ENCODE assay signal across 8 mouse cellular contexts in the genomic region with DNA sequence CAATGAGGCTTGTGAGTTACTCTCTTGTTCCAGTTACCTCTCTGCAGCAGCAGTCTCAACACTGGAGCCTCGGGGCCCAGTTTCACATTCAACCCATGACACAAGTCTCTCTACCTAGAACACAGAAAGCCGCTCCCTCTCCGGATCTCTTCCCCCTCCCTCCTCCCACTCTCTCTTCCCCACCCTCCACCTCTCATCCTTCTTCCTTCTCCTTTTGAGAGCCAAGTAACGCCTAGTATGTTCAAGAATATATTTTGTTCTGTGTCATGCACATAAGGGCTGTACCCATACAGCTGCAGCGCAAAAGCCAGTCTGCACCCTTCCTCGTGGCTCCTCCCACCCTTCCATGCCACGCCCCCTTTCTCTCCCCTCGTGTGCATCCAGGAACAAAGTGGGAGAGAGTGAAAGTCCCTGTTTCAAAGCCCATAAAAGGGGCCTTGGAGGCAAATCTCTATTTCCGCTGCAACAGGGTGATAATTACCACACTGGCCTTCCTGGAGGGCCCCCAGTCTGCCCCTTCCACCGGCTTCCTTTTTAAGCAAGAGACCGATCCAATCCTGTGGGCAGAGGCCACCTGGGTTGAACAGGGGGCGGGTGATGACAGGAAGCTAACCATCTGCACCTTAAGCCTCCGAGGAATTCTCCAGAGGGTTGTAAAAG.
A peak's percentile ranks its signal among the peaks of the same experiment; 100 is the strongest.
DNase-seq lines count a peak whose midpoint lies in the region; ATAC-seq and TF ChIP-seq lines count a peak whose summit lies in the region.

No protein-coding gene starts in this region.

- H3K9ac ChIP-seq in hindbrain, embryonic 14.5 days, result no peak overlapping the region
- no peak overlapping the region for H3K9ac ChIP-seq in ES-E14 (ENCODE audit: insufficient read depth, low read depth, low read length, poor library complexity, severe bottlenecking)
- H3K9ac ChIP-seq in forebrain, embryonic 16.5 days (replicated peaks; ENCODE audit: low read depth, low read length), result peak overlapping the region; percentile 23; the same call in 1 of the 2 replicates
- no peak overlapping the region for H3K9ac ChIP-seq in limb, embryonic 11.5 days (ENCODE audit: low read length)
- H3K9ac ChIP-seq in stomach, embryonic 16.5 days (ENCODE audit: low read length), result no peak overlapping the region

- no peak overlapping the region for H3K4me2 ChIP-seq in hindbrain, embryonic 14.5 days (replicated peaks)
- H3K4me2 ChIP-seq in forebrain, embryonic 16.5 days (ENCODE audit: low read length), result no peak overlapping the region
- peak overlapping the region; percentile 3; the same call in 1 of the 2 replicates for H3K4me2 ChIP-seq in limb, embryonic 11.5 days (ENCODE audit: low read depth, severe bottlenecking)
- peak overlapping the region; percentile 11; the same call in 1 of the 2 replicates for H3K4me2 ChIP-seq in stomach, embryonic 16.5 days (ENCODE audit: low read depth, low read length)

- peaks cover 34% of the 10 kb centered on the region for H3K4me1 ChIP-seq in hindbrain, embryonic 10.5 days (replicated peaks)
- peaks cover 13% of the 10 kb centered on the region for H3K4me1 ChIP-seq in hindbrain, embryonic 14.5 days (replicated peaks; ENCODE audit: control insufficient read depth, insufficient read depth, low read length)
- H3K4me1 ChIP-seq in ES-E14 (ENCODE audit: control insufficient read depth in 2 of 2, insufficient read depth in 2 of 2, low read length in 2 of 2, poor library complexity in 1 of 2), result no peaks in the 10 kb centered on the region
- H3K4me1 ChIP-seq in forebrain, embryonic 16.5 days (replicated peaks; ENCODE audit: control insufficient read depth, insufficient read depth, low read length), result peaks cover 29% of the 10 kb centered on the region
- H3K4me1 ChIP-seq in limb, embryonic 11.5 days (ENCODE audit: control insufficient read depth, insufficient read depth, low read length), result peaks cover 16% of the 10 kb centered on the region
- H3K4me1 ChIP-seq in stomach, embryonic 16.5 days (ENCODE audit: control insufficient read depth, insufficient read depth, low read length), result peaks cover 13% of the 10 kb centered on the region; the same call in 1 of the 2 replicates

- H3K27ac ChIP-seq in hindbrain, embryonic 10.5 days, result peak overlapping the region; percentile 76
- no peak overlapping the region for H3K27ac ChIP-seq in hindbrain, embryonic 14.5 days
- no peak overlapping the region for H3K27ac ChIP-seq in ES-E14 (ENCODE audit: insufficient read depth, low read depth, low read length, poor library complexity, severe bottlenecking)
- H3K27ac ChIP-seq in forebrain, embryonic 16.5 days (ENCODE audit: low read length), result peak overlapping the region; percentile 87
- peak overlapping the region; percentile 36; the same call in 1 of the 2 replicates for H3K27ac ChIP-seq in limb, embryonic 11.5 days (replicated peaks; ENCODE audit: low read depth, low read length)
- peak overlapping the region; percentile 51; the same call in 1 of the 2 replicates for H3K27ac ChIP-seq in stomach, embryonic 16.5 days (ENCODE audit: low read length)

- H3K9me3 ChIP-seq in hindbrain, embryonic 10.5 days, result no peaks in the 10 kb centered on the region
- H3K9me3 ChIP-seq in hindbrain, embryonic 14.5 days (ENCODE audit: control insufficient read depth, low read length), result no peaks in the 10 kb centered on the region
- H3K9me3 ChIP-seq in ES-E14 (ENCODE audit: control insufficient read depth, insufficient read depth, low read depth, low read length), result no peaks in the 10 kb centered on the region
- H3K9me3 ChIP-seq in forebrain, embryonic 16.5 days (ENCODE audit: control insufficient read depth, low read length), result no peaks in the 10 kb centered on the region
- H3K9me3 ChIP-seq in limb, embryonic 11.5 days (ENCODE audit: control insufficient read depth, low read length), result no peaks in the 10 kb centered on the region
- H3K9me3 ChIP-seq in stomach, embryonic 16.5 days (replicated peaks; ENCODE audit: control insufficient read depth, low read length), result no peaks in the 10 kb centered on the region

- H3K27me3 ChIP-seq in hindbrain, embryonic 10.5 days (ENCODE audit: insufficient read depth, poor library complexity, severe bottlenecking), result peaks cover 17% of the 10 kb centered on the region; the same call in 1 of the 2 replicates
- no peaks in the 10 kb centered on the region for H3K27me3 ChIP-seq in hindbrain, embryonic 14.5 days (ENCODE audit: control insufficient read depth, insufficient read depth, low read length)
- H3K27me3 ChIP-seq in forebrain, embryonic 16.5 days (replicated peaks; ENCODE audit: control insufficient read depth, insufficient read depth, low read length), result no peaks in the 10 kb centered on the region
- H3K27me3 ChIP-seq in limb, embryonic 11.5 days (ENCODE audit: control insufficient read depth, insufficient read depth, low read length), result no peaks in the 10 kb centered on the region
- no peaks in the 10 kb centered on the region for H3K27me3 ChIP-seq in stomach, embryonic 16.5 days (ENCODE audit: control insufficient read depth, insufficient read depth, low read length)

- no peak overlapping the region for H3K4me3 ChIP-seq in hindbrain, embryonic 10.5 days
- H3K4me3 ChIP-seq in hindbrain, embryonic 14.5 days (replicated peaks; ENCODE audit: low read length), result no peak overlapping the region
- H3K4me3 ChIP-seq in ES-E14 (ENCODE audit: insufficient read depth in 1 of 2, low read depth in 1 of 2, low read length in 2 of 2, poor library complexity in 1 of 2, severe bottlenecking in 1 of 2), result no peak overlapping the region
- H3K4me3 ChIP-seq in forebrain, embryonic 16.5 days (replicated peaks; ENCODE audit: low read length), result no peak overlapping the region
- H3K4me3 ChIP-seq in limb, embryonic 11.5 days (ENCODE audit: low read depth, low read length), result no peak overlapping the region; the same call in 1 of the 2 replicates
- no peak overlapping the region for H3K4me3 ChIP-seq in stomach, embryonic 16.5 days (replicated peaks; ENCODE audit: low read length)

- DNase-seq in hindbrain, embryonic 10.5 days (ENCODE audit: low spot score), result peak; percentile 20
- no peak for DNase-seq in hindbrain, embryonic 14.5 days (ENCODE audit: low spot score)
- peak; percentile 31 for DNase-seq in ES-E14 (ENCODE audit: low read depth, low spot score)
- peak; percentile 82 for DNase-seq in limb, embryonic 11.5 days (ENCODE audit: low spot score)
- no peak for DNase-seq in B cell, adult 2 months
- DNase-seq in adrenal gland, postnatal 4 days (ENCODE audit: low spot score in 2 of 2), result no peak

- peaks cover 26% of the 10 kb centered on the region for H3K36me3 ChIP-seq in hindbrain, embryonic 10.5 days
- no peaks in the 10 kb centered on the region for H3K36me3 ChIP-seq in hindbrain, embryonic 14.5 days (replicated peaks; ENCODE audit: control insufficient read depth, insufficient read depth)
- peaks cover 3% of the 10 kb centered on the region; the same call in 1 of the 2 replicates for H3K36me3 ChIP-seq in ES-E14 (ENCODE audit: control insufficient read depth, insufficient read depth, low read length, poor library complexity, severe bottlenecking)
- no peaks in the 10 kb centered on the region for H3K36me3 ChIP-seq in forebrain, embryonic 16.5 days (ENCODE audit: control insufficient read depth, insufficient read depth)
- no peaks in the 10 kb centered on the region for H3K36me3 ChIP-seq in limb, embryonic 11.5 days (ENCODE audit: control insufficient read depth, insufficient read depth, low read length)
- no peaks in the 10 kb centered on the region for H3K36me3 ChIP-seq in stomach, embryonic 16.5 days (ENCODE audit: control insufficient read depth, insufficient read depth, low read length)

- in situ Hi-C loops in ES-E14 (cut with MboI; ENCODE audit: low sequenced_read_pairs in 2 of 2, unreplicated experiment in 2 of 2), result no loop called here

- WGBS in hindbrain, embryonic 10.5 days, result 40% methylated on average over 13 of the region's 13 CpGs
- 47% methylated on average over 13 of the region's 13 CpGs for WGBS in hindbrain, embryonic 14.5 days
- WGBS in forebrain, embryonic 16.5 days, result 26% methylated on average over 13 of the region's 13 CpGs
- WGBS in limb, embryonic 11.5 days, result 8% methylated on average over 13 of the region's 13 CpGs
- WGBS in stomach, embryonic 16.5 days, result 24% methylated on average over 13 of the region's 13 CpGs

- ATAC-seq in hindbrain, embryonic 14.5 days (ENCODE audit: low FRiP score), result no peak
- ATAC-seq in forebrain, embryonic 16.5 days, result peak; percentile 47
- peak; percentile 79 for ATAC-seq in limb, embryonic 11.5 days (ENCODE audit: insufficient number of reproducible peaks, low FRiP score, low TSS enrichment, low read depth)
- peak; percentile 55; the same call in 1 of the 2 replicates for ATAC-seq in stomach, embryonic 16.5 days (ENCODE audit: insufficient read depth, low FRiP score)

TF ChIP-seq in ES-E14, 5 proteins besides CTCF, POLR2A, EP300 and RAD21:
- TF ChIP-seq ZC3H11A (IDR thresholded peaks at IDR 0.05; ENCODE audit: borderline replicate concordance, low read depth, low read length) (no peak), MAFK (IDR thresholded peaks at IDR 0.05; ENCODE audit: insufficient read depth, low read depth, low read length) (no peak), CHD2 (IDR thresholded peaks at IDR 0.05; ENCODE audit: low read depth, low read length) (no peak), HCFC1 (IDR thresholded peaks at IDR 0.05; ENCODE audit: borderline replicate concordance, insufficient read depth, low read length) (no peak), ZNF384 (IDR thresholded peaks at IDR 0.05; ENCODE audit: low read depth, low read length) (no peak)
TF ChIP-seq in ES-E14: peak in this region for 0.

Comparison
In these comparisons a context has a peak if more than half of its experiments do, and no peak if none do; other contexts are left out.
1. DNase-seq: peak in hindbrain, embryonic 10.5 days (single experiment), ES-E14 (single experiment) and limb, embryonic 11.5 days (single experiment); none in hindbrain, embryonic 14.5 days (single experiment), B cell, adult 2 months (0 of 2) and adrenal gland, postnatal 4 days (0 of 2).
2. H3K27ac ChIP-seq: peak in hindbrain, embryonic 10.5 days (single experiment), forebrain, embryonic 16.5 days (single experiment), limb, embryonic 11.5 days (single experiment) and stomach, embryonic 16.5 days (single experiment); none in hindbrain, embryonic 14.5 days (single experiment) and ES-E14 (single experiment).
3. H3K4me2 ChIP-seq: peak in limb, embryonic 11.5 days (single experiment) and stomach, embryonic 16.5 days (single experiment); none in hindbrain, embryonic 14.5 days (single experiment) and forebrain, embryonic 16.5 days (single experiment).